Mouse (Mus musculus) WW6 (cell line): ENCODE data around the gene Sec23a.
"Not testable (repeated sequence)": the region's sequence is repeated elsewhere in the genome, so short reads cannot be mapped to it uniquely, and the experiment has no call there.

Source experiments
- DNase-seq: peaks from one replicate; pipeline ENCODE4 v3.0.0-alpha.2; 2013; ENCODE audit warnings: low read depth, low spot score

Sec23a gene

DNA sequence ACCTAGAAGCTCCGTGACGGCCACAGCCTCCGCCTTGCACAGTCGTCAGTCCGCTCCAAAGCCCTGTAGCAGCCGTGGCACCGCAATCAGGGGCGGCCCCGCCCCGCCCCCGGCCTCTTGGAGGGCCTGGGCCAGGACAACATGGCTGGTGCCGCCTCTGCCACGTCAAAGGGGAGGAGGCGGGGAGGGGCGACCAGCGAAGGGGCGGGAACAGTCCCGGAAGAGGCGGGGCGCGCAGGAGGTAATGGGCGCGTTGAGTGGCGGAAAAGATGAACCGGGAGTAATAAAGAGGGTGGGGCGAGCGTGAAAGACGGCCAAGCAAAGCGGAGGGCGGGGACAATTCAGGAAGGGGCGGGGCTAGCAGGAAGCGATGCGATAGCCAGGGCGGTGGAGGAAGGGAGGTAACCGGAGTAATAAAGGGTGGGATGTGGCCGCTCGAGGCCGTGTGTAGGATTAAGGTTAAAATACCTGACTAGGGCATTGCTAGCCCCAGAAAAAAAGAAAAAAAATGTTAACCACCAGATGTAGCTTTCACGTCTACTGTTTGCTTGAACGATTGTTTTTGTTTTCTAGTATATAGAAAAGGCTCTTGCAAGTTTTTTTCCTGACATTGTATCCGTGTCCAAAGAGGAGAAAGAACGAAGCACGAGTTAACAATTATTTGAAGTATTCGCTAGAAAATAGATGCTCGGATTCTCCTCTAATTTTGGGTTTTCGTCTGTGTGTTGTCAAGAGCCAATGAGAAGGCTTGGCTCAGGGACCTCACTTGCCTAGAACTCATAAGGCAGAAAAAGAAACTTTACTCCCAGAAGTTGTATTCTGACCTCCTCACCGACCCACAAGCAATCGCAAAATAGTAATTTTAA, at the start of gene Sec23a:
Gene Sec23a (minus strand): TSS at position 174 of the 866 bp plus-strand sequence.
- peak; percentile 92 for DNase-seq

- no peak for DNase-seq
Measured at GRCm38 (mm10) chr12:59060993-59061595, 49.3 kb upstream of the Sec23a start, which contains the start of gene Trappc6b. Gene Trappc6b, minus strand, starts transcription at chr12:59061472.

GRCm38 (mm10) chr12:59060322-59060721, 48.5 kb upstream of the Sec23a start:
- DNase-seq = no peak

GRCm38 (mm10) chr12:59058242-59058641, 46.4 kb upstream of the Sec23a start:
- not testable (repeated sequence) for DNase-seq

- DNase-seq = no peak
Measured at GRCm38 (mm10) chr12:59056222-59056621, 44.4 kb upstream of the Sec23a start.

DNA sequence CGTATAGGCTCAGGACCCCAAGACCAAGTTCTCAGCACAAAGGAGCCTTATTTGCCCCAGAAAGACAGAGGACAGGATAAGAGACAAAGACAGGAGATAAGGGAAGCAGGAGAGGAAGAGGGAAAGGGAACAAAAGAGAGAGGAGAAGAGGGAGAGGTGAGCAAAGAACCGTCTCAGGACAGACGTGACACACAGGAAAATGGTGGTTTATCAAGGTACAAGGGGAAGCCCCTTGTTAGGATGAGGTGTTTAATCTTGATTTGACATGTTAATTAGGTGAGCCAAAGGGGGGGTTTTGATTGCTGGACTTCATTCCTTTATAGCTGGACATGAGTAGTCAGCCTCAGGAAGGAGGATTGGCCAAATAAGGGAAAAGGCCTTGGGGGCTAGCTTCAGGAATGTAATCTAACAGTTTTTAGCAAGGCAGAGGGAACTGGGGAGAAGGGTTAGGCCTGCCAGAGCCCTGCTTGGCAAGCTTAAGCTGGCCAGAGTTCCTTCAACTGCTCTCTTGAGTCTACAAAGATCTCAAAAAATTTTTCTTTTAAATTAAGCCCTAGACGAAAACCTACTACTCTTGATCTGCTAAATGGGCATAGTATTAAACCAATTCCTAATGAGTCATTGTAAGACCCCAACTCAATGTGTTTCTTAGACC, 43.5 kb upstream of the Sec23a start:
- no peak for DNase-seq

DNA sequence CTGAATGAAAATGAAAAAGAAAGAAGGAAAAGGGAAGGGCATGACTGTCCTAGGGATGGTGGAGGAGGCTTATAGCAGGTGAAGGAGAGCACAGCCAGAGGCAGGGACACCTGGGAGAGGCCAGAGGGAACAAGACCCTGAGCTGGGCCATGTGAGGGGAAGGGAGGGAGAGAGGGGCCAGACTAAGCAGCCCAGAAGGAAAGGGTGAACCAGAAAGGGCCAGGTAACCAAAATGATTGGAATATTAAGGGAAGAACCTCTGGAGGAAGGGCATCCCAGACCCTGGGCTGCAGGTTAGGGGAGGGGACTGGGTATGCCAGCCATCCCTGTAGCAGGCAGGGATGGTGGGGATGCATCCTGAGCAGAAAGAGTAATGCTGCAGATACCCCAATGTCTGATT, 42.2 kb upstream of the Sec23a start:
- no peak for DNase-seq

- DNase-seq = no peak
Measured at GRCm38 (mm10) chr12:59053166-59053565, 41.3 kb upstream of the Sec23a start.

DNA sequence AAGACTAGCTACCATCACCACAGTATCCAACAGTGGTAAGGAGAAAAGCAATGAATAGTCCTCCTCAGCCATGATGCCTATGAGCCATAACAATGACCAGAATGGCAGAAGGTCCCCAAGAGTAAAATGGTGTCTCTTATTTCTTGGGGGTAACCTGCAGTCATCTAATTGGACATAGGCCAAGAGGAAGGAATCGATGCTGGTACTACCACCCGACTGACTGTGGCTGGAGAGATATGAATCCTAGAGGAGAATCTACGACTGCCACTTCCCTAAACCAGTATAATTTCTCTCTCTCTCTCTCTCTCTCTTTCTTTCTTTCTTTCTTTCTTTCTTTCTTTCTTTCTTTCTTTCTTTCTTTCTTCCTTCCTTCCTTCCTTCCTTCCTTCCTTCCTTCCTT, 40.7 kb upstream of the Sec23a start:
- DNase-seq = no peak

DNA sequence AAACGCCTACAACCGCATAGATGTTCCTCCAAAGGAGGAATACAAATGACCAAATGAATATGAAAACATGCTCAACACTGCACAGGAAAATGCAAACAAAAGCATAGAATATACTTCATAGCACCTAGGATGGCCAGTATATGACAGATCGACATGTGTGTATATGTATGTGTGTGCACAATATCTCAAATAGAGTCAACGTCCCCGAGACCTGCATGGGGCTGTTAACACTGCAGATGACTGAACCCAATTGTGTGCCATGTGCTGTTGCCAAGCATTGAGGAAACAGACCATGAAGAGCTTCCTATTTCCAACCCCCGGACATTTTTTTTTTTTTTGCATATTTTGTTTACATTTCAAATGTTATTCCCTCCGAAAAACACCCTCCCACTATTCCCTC, 29.0 kb upstream of the Sec23a start:
- DNase-seq = no peak

- peak; percentile 89 for DNase-seq
Measured at GRCm38 (mm10) chr12:59039971-59040844, 28.4 kb upstream of the Sec23a start.

- peak; percentile 39 for DNase-seq
Measured at GRCm38 (mm10) chr12:59039162-59039970, 27.5 kb upstream of the Sec23a start.

- peak; percentile 24 for DNase-seq
Measured at GRCm38 (mm10) chr12:59032101-59032500, 20.3 kb upstream of the Sec23a start.

DNA sequence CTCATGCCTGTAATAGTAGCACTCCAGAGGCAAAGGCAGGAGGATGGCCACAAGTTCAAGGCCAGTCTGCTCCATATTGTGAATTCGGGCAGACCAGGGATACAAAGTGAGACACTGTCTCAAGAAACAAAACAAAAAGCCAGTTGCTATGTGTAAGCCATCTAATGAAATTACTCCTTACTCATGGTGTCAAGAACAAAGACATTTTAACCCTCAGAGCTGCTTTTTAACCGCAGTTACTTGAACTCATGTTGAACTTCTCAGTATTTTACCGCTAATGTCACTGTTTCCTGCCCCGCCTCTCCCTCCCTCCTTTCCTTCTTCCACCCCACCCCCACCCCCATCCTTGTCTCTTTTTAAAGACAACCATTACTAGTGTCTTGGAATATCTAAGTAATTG, 9.5 kb upstream of the Sec23a start:
- DNase-seq = no peak

DNA sequence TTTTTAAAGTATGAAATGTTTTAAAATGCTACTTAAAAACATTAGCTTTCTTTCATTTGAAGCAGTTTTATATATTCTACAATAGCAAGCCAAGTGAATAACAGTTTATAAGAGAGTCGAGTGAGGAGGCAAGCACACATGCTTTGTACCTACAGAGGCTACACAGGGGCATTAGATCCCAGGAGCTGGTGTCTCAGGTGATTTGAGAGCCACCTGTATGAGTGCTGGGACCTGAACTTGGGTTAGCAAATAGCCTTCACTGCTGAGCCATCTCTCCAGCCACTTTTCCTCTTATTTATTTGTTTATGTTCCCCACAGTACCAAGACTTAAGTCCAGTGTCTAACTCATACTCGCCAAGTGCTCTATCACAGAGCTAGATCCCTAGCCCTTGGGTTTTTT, 8.1 kb upstream of the Sec23a start:
- DNase-seq = no peak

DNA sequence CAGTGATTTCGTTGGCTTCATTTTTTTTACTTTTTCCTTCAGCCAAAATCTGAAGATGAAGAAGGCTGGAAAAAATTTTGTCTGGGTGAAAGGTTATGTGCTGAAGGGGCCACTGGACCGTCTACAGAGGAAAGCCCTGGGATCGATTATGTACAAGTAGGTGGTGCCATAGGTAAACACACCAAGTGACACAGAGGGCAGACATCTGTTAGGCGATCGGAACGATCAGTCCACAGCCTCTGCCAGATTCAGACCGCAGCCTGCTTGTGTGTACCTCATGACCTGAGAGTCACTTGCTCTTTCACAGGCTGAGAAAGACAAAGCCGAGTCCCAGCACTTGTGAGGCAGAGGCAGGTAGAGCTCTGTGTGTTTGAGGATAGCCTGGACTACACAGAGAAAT, 6.2 kb upstream of the Sec23a start:
- no peak for DNase-seq

DNA sequence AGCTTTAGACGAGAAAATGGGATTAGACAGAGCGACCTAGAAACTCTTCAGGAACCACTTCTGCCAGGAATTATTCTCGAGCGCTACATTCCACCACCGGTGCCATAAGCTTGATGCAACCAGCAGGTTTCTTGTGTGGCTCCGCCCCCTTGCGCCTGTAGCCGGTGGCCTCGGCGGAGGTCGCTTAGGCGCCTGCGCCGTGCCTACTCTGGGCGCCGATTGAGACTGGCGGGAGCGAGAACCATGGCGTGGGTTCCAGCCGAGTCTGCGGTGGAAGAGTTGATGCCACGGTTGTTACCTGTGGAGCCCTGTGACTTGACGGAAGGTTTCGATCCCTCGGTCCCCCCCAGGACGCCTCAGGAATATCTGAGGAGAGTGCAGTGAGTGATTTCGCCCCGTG, 1.4 kb upstream of the Sec23a start, which contains the start of gene Gemin2:
Gene Gemin2 (plus strand): TSS at position 160 of the 400 bp plus-strand sequence.
- DNase-seq = peak; percentile 86

DNA sequence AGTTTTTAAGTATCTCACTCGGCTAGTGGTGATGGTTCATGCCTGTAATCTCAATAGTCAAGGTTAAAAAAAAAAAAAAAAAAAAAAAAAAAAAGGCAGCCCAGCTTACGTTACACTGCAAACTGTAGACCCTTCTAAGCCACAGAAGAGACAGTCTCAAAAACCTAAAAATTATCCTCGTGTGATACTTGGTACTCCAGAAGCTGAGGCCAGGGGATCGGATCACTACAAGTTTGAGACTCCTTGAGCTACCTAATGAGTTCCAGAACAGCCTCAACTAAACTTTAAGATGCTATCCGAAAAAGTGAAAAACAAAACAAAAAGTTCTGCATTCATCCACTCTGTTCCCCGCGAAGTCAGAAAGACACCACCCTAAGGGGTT, 884 bp upstream of the Sec23a start:
- no peak for DNase-seq

DNA sequence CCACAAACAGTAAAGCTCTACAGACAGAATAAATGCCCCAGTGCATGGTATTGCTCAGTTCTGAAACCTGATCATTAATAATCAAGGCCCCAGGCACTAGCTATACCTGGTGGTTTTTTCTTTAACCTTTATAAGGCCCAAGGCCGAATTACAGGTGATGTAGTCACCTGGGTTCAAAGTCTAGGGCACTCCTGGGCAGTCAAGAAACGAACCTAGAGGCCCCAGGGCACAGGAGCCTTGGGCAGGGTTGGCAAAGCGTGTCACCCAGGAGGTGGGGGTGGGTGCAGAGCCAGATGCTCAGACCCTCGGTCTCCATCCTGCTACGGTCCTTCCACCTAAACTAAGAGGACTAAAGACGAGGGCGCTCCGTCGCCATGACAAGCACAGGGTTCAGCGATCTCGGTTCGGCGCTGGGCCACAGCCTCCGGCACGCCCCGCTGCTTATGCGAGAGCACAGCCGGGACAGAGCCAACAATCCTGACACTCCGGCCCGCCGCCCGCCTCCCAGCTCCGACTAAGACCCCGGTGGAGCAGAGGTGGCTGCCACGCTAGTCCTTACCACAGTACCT, 458 bp downstream of the Sec23a start:
- DNase-seq = no peak

- no peak for DNase-seq
Measured at GRCm38 (mm10) chr12:59010482-59010881, 1.3 kb downstream of the Sec23a start.
